Mouse (Mus musculus) cerebellum, adult 9-10 months (tissue): ENCODE results near the gene Tom1l2.

Source experiments
- DNase-seq: peaks from one replicate; pipeline ENCODE4 v3.0.0; 2022

Tom1l2 gene

DNA sequence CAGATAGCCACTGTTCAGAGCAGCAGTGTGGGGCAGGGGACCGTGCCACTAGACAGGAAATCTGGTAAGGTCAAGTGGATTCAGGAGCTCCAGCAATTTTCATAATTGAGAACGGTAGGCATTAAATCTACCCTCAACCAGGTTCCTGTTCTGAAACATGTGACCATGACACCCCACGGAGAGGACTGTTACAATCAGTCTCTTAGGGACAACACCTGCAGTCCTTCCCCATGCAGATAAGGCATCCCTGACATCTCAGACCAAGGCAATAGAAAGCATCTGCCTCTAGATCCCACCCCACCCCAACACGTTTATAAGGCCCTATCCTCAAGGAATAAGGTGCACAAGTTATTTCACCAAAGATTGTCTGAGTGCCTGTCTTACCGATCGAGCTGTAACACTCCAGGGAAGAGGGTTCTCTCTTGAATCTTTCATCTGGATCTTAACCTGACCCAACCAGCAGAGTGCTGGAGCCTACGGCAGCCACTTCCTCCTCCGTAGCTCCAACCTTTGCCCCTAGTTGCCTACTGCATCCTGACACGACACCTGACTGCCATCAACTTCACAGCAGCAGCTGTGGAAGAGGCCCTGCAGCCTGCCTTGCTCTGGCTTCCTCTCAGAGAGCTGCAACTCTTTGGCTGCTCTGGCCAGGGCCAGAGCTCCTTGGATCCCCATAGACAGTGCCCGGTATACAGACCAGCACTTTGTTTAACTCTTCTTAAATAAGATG is 50.2 kb downstream of the Tom1l2 start:
- DNase-seq, result no peak

DNA sequence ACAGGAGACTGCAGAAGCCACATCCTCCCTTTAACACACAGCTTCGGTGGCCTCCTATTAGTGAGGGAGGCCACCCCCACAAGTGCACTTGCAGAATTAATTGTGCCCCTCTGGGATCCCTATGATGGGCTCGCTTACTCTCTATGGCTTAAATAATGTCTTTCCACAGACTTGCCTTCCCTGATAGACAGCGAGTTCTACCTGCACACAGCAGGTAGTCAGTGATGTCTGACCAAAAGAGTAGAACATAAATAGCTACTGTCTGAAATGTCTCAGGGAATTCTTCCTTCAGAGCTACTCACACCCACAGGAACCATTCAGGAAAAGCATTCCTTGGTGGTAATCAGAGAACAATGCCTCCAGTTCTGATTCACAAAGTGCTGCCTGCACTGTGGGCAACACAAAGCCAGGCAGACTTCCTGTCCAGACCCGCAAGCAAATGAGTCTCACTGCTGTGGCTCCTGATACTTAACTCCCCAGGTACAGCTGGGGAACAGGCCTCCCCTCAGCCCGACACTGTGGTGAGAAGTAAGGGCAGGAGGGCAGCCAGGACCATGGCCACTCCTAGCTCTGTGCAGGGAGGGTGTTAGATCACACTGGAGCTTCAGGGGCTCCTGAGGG is 51.0 kb downstream of the Tom1l2 start:
- DNase-seq, result no peak

DNA sequence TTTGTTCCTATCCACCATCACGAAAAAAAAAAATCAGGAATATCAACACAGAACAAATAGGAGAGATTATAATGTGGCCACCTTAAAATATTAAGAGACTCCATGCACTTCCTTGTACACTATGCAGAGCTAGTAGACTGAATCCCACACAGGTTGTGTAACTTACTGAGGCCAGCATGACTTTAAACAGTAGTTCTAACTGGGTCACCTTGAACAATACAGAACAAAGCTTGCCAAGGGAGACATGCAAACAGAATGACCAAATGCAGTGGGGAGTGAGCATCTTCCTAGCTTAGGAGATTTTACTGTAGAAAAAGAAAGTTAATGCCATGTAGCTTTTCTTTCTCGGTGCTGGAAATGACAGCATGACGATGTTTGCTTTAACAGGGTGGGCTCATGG is 52.4 kb downstream of the Tom1l2 start:
- no peak for DNase-seq

GRCm38 (mm10) chr11:60297772-60298171 is 54.9 kb downstream of the Tom1l2 start:
- DNase-seq, result no peak

GRCm38 (mm10) chr11:60294630-60295313 is 57.9 kb downstream of the Tom1l2 start:
- no peak for DNase-seq

GRCm38 (mm10) chr11:60293683-60294629 is 58.7 kb downstream of the Tom1l2 start:
- no peak for DNase-seq

DNA sequence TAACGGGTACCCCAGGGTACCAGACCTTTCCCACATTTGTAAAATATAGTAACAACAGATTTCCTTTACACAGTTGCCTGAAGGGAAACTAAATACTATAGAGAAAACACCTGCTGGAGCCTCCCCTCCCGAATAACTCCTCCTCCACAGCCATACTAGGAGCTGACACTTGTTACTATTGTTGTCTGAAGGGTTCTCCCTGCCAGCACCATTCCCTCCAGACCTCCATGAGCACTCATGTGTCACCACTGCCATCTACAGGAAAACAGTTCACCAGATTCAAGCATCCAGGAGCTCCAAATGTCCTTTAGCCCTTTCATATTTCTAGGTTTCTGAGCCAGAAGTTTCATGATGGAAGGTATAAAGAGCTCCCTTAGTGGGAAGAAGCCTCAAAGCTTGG is 60.0 kb downstream of the Tom1l2 start:
- DNase-seq, result peak; percentile 90

DNA sequence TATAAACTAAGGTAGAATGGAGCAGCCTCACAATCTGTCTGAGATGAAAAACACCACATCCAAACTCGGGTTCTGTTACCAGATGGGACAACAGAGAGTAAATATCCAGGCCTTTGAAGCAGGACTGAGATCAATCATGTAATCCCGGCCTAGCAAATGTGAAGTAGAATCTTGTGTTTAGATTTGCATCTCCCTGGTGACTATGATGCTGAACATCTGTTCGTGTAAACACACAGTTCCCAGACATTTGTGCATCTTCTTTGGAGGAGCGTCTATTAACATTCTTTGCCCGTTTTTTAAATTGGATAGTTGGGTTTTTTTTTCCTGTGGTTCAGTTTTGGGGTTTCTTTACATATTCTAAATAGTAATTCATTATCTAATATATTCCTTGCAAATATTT is 63.7 kb downstream of the Tom1l2 start:
- no peak for DNase-seq

DNA sequence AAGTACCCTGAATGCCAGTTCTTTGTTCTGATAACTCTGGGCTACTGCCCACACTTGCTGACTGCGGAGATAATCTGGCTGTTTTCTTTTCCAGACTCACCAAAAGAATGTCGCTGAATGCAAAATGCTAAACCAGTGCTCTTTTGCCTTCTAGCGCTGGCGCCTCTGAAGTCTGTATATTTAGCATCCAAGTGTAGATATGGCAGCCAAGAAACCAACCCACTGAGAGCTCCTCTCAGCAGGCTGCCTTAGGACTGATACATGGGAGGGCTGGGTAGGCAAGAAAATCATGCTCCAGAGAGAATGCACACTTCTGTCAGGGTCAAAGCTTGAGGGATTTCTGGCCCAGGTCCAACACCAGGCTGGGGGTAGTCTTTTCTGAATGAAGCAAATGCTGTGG is 66.4 kb downstream of the Tom1l2 start:
- DNase-seq, result no peak

DNA sequence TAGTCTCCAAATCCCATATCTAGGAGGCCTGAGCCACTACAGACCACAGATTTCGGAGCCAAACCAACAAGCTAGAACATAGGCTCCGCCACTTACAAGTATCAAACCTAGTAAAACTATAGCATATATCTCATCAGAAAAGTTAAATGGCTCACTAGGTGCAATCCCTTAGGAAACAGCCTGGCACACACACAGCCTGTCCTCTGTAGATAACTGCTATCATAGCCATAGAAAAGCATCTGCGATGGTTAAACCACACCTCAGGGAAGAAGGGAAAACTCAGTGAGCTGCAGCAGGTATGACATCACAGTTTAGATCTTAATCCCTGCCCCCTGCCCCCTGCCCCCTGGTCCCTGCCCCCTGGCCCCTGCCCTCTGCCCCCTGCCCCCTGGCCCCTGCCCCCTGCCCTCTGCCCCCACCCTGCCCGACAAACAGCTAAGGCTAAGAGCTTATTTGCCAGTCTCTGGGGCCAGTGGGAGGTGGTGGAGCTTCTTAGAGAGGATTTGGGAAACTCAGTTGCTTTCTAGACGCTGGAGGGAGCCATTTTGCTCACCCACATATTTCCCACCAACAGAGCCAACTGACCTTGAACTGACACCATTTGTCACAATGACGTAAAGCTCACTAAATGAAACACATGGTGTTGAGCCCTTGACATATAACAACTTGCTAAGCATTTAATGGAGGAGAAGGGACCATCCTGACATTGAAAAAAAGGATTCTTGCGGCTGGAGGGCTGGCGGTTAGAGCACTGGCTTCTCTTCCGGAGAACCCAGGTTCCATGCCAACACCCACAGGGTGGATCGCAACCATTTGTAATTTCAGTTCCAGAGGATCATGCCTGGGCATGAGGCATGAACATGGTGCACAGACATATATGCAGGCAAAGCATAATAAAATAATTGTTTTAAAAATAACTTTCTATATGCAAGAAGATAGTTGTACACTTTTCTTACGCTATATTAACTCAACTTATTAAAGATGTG is 72.0 kb downstream of the Tom1l2 start:
- DNase-seq, result no peak

DNA sequence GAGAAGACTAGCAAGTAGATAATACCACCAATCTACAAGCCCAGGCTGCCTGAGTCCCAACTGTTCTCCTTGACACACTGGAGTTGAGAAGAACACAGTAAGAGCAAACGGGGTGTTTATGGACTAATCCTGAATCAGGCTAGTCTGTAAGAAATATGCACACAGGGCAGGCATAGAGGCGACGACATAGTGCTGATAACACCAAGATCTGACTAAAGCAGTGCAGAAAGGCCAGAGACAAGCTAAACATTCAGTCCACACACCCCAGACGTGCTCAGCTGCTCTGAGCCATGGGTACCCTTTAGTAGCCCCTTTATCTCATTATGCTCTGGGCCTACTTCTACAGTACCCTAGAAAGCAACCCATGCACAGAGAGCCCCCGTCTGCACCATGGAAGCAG is 73.2 kb downstream of the Tom1l2 start:
- no peak for DNase-seq

DNA sequence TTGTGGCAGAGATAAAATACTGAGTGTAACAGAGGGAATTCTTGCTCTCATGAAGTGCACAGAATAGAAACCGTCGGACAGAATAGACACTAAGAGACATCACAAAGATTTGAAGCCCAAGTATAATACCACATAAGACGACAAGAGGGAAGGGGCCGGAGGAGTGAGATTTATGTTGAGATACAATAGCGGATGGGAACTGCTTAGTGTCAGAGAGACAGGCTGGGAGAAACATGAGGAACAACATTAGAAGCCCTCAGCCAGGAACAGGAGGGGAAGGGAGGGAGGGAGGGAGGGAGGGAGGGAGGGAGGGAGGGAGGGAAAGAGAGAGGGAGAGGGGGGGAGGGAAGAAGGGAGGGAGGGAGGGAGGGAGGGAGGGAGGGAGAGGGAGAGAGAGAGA is 74.9 kb downstream of the Tom1l2 start:
- no peak for DNase-seq

- no peak for DNase-seq
Observed at GRCm38 (mm10) chr11:60277164-60277740, 75.5 kb downstream of the Tom1l2 start.

DNA sequence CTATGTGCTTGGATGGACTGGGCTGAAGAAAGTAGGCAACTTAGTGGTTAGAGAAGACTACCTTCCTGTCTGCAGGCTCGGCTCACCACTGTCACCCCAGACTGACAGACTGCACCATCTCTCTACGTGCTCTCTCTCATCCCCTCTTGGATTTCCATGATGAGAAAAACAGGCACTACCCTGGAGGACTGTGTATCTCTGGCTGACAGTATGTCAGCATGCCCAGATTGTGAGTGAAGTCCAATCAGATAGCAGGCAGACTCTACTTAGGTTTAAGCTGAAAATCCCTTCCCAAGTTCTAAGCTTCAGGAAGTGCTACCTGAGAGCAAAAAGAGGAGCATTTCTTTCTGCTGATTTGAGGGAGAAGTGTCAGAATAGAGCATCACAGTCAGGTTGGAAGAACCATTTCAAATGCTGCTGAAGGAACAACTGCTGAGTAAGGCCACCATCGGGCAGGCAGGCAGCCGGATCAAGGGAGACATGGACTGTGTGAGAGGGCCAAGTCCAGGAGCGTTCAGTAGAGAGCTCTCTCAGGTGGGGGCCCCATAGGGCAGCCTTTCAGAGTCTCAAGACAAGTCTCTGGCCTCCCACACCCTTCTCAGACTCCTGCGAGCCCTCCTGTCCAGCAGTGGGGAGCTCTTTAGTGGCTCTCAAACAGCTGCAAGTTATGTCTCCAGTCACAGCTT is 76.2 kb downstream of the Tom1l2 start:
- no peak for DNase-seq

DNA sequence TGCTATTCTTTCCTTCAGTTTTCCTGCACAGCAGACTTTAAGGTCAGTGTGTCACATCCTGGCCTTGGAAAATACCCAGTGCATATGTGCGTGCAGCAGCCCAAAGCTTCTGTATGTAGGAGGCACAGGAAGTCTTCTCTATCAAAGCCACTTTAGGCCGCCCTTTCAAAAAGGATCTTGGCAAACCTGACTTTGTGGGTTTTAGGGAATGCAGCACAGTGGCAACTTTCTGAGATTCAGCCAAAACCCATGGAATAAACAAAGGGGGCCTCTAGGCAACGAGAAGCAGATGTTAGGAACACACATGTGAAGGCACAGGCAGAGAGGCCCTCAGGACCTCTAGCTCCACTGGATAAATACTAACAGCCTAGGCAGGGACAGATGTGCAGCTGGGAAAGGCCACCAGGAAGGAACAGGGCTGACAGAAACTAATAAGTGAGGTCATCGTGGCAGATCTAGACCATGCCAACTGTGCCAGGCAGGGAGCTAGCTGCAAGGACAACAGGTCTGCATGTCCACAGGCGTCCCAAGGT is 79.4 kb downstream of the Tom1l2 start:
- DNase-seq, result no peak

DNA sequence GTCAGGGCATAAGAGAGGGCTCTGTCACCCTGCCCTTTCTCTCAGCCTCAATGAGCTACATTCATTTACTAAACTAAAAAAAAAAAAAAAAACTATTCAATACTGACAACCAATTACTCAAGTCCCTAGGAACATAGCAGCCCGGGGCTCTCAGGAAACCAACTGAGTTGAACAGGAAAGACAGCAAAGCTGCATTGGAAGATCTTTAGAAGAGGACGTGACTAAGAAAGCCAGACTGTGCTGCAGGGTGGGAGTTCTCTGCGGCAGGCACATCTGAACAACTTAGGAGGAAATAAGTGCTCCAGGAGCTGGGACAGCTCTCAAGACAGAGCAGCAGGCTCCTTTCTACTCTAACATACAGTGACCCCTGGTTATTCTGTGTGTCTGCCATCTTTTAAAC is 84.1 kb downstream of the Tom1l2 start:
- no peak for DNase-seq

GRCm38 (mm10) chr11:60265271-60265985 is 87.3 kb downstream of the Tom1l2 start:
- DNase-seq, result peak; percentile 77

- peak; percentile 96 for DNase-seq
Observed at GRCm38 (mm10) chr11:60264651-60265050, 88.1 kb downstream of the Tom1l2 start.

- DNase-seq, result no peak
Observed at GRCm38 (mm10) chr11:60262396-60262795, 90.3 kb downstream of the Tom1l2 start.

DNA sequence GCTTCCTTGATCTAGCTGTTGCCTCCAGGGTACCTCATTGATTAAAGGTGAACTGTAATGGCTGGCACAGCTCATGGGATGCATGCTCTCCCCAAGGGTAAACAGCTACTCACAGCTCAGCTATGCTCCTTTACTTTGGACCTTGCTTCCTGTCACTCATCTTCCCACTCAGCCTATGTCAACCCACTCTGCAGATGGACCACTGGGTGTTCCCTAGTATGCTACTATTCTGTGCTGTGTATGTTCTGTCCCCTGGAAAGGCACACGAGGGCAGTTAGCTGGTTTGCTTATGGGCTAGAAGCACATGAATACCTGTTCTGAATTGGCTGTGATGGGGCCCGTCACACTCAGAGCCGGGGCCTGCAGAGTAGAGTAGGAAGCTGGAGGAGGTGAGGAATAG is 92.0 kb downstream of the Tom1l2 start:
- DNase-seq, result no peak
